Mouse (Mus musculus) frontal cortex, postnatal 25 days (tissue): ENCODE data around the gene Gm49333.

Source experiments
- DNase-seq, 2 experiments: peaks; one replicate each; pipeline ENCODE4 v3.0.0; 2022; ENCODE audit warnings: low spot score in 2 of 2

Gene Gm49333

GRCm38 (mm10) chr16:20677974-20678675, 66.7 kb downstream of the Gm49333 start:
- peak in 1 of 2 experiments; percentile 57 for DNase-seq

GRCm38 (mm10) chr16:20690774-20691173, 79.4 kb downstream of the Gm49333 start:
- DNase-seq = no peak

- no peak for DNase-seq
Measured at GRCm38 (mm10) chr16:20691617-20692016, 80.2 kb downstream of the Gm49333 start.

- DNase-seq = peak in 1 of 2 experiments; percentile 15
Measured at GRCm38 (mm10) chr16:20692241-20692965, 81.0 kb downstream of the Gm49333 start.

- DNase-seq = peak; percentile 83 to 86
Measured at GRCm38 (mm10) chr16:20693111-20693701, 81.8 kb downstream of the Gm49333 start, which contains the start of gene Fam131a. Gene Fam131a, plus strand, starts transcription at chr16:20693241.

GRCm38 (mm10) chr16:20694781-20695180, 83.4 kb downstream of the Gm49333 start:
- peak in 1 of 2 experiments; percentile 53 for DNase-seq
